Mouse (Mus musculus) MEL-GATA-1-ER (cell line): ENCODE data around the gene Ulk4.
A peak's percentile ranks its signal among the peaks of the same experiment; 100 is the strongest.

Experiments used
- DNase-seq: peaks from one replicate; pipeline ENCODE4 v3.0.0-alpha.2; 2012; ENCODE audit warnings: low read depth; ENCODE audit errors: extremely low read depth

Ulk4 gene

DNA sequence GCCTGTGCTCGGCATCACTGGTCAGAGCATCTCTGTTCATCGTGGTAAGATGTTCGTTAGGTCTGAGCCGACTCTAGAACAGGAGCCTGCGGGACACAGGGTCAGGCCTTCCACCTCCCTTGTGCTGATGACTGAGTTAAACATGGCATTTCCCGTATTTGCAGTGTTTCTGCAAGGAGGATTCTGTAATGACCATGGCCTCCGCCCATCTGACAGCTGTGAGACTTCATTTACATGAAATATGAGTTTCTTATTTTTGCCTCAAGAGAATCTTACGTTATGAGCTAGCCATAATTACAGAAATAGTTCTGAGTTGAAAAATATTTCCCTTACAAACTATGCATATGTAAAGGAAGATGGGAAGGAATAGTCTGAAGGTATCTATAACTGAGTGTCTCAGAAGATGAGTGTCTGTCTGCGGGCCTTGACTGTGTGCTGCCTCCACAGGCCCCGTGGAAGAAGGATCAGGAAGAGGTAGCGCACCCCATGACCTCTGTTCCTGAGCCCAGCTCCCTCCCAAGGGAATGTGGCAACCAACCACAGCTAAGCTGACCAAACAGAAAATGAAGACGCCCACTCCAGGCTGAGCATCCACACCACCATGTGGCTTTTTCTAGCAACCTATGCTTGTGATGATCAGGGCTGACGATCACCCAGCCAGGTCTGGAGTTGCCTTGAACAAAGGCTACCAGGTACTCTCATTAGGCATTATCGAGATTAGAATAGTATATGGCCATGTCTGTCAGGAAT is 212.2 kb downstream of the Ulk4 start:
- no peak for DNase-seq

DNA sequence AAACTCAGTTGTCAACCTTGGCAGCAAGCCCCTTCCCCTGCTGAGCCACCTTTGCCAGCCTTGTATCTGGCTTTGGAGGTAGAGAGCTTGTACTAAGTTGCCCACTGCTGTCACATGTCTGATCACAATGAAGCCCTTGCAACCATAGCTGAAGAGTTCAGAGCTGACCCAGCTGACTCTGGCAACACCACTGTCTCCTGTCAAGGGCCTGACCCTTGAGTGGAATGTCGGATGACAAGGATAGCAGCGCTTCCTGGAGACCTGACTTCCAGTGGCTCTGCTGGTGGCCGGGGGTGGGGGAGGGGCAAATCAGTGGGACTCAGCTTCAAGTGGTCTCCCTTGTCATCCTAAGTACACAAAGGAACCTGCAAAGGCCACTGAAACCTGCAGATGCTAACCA is 214.3 kb downstream of the Ulk4 start:
- DNase-seq, result no peak

DNA sequence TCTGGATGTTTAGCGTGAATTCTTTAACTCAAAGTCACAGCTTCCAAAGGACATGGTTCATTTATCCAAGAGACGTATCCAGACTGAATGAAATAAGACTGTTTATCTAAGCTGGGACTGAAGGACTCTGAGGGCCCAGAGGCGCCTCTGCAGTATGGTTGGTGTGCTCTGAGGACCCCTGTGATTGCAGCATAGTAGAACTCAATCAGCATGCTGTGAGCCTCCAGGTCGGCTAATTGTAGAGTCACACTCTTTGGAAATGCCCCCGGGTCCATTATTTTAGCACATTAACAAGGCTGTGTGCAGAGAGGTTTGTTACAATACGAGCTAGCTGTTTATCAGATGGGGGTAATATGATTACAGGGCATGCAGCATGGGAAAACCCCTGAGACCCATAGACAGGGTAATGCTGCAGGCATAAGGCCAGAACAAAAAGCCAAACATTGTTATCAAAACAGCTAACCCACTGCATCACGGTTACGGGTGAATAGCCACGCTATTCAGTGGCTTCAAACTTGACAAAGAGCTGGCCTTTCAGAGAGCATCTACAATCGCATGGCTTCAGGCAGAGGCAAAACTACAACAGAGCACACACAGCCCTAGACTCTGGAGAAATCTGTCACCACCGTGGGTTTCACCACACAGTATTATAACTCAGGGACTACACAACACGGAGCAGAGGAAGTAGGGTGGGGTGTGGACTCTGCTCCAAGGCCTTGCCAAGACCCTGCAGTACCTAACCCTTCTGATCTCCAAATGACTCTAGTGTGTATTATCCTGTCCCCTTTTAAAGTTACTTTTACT is 215.0 kb downstream of the Ulk4 start:
- no peak for DNase-seq

DNA sequence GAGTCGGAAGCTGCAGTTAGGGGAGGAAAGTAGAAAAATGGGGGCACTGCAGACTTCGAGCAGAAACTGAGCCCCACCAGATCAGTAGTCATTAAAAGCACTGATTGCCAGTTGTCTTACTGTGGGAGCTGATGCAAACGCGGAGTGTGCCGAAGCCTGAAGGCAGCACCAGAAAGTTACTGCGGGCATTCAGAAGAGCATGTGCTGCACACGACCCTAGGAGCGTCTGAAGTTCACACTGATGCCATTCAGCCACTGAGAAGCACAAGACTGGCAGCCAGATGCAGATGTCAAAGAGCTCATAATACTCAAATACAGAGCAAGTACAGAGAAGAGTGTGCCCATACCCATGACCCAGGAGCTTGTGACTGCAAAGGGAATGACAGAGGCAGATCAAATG is 216.7 kb downstream of the Ulk4 start:
- DNase-seq, result no peak

DNA sequence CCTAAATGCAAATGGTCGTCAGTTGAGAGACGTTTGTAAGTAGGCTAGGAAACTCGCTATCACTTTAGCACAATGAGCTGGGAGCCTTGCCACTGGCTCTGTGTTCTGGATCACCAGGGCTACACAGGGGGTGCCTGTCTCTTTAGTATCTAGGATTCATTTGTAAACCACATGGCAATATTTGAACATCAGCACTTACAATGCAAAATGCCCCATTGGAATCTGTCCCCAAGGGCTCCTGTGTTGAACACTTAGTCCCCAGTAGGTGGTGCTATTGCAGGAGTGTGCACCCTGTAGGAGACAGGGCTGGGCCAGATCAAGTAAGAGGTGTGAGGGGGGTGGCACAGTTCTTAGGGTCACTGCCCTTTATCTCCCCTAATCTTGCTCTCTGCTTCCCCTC is 217.7 kb downstream of the Ulk4 start:
- peak; percentile 20 for DNase-seq

DNA sequence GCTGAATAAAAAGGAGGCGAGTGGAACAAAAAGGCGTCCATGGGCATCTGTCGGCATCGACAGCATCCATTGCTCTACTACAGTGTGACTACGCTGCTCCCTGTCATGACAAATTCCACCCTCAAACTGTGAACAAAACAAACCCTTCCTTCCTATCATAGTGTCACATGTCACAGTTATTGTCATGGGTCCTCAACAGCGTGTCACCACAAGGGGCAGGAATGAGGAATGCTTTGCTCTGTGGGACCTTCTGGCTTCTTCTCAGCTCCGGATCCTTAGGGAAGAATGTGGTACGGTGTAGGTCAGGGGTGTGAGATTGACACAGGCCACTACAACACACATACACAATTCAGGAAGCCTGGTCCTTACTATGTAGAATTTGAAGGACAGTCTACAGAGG is 218.5 kb downstream of the Ulk4 start:
- no peak for DNase-seq

DNA sequence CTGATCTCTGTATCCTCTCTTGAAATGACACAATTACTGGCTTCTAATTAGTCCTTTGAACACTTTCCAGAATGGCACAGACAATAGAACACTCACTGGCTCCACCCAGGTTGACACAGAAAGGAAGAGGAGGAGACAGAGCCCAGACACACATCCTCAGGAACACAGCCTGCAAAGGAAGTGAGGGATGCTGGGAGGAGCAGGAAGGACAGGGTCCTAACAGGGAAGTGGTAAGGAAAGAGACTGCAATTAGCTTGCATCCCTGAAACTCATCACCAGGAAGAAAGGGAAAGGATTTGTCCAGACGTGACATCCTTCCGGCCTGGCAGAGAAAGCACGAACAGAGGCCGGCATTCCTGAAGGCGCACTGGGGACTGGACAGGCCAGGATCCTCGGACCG is 218.9 kb downstream of the Ulk4 start:
- no peak for DNase-seq

DNA sequence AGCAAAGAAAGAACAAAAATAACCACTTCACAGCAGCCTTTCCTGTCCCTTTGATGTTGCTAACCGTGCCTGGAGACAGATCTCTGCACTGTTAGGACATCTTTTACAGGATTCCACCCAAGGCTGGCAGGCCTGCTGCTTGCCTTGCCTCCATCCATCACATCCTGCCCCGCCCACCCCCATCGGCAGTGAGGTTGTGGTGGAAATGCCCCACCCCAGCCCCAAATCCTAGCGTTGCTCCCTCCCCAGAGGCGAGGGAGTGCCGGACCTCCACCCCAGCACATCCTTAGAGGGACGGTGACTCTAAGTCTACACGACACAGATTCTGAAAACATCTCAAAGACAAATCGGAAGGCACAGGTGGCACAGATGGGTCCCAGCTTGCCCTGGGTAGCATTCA is 219.6 kb downstream of the Ulk4 start:
- no peak for DNase-seq

DNA sequence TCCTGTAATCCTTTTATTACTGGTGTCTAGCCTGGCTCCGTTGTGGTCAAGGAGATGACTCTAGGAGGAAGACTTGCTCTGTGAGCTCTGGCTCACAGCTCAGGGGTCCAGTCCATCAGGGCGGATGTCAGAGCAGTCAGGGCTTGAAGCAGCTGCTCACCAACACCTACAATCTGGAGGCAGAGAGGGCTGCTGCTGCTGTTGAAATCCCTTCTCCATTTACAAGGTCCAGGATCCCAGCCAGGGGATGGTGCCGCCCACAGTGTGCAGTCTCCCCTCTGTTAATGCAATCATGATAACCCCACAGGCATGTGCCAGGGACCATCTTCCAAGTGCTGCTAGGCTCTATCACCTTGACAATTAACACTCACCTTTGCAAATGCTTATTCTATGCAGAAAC is 220.5 kb downstream of the Ulk4 start:
- no peak for DNase-seq

DNA sequence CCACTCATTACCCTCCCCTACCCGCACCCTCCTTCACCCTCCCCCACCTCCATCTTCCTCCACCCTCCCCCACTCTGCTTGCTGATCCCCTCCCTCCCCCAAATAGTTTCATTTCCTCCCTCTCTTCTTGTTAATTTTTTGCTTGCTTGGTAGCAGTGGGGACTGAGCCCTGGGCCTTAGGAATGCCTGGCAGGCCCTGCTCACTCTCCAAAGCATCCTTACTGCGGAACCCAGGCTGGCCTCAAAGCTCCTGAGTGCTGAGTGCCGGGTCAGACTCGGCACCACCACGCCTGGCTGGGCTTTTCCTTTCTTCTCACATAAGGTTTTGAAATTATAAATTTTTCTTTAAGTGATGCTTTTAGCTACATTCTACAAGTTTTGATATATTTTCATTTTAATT is 221.0 kb downstream of the Ulk4 start:
- DNase-seq, result no peak

DNA sequence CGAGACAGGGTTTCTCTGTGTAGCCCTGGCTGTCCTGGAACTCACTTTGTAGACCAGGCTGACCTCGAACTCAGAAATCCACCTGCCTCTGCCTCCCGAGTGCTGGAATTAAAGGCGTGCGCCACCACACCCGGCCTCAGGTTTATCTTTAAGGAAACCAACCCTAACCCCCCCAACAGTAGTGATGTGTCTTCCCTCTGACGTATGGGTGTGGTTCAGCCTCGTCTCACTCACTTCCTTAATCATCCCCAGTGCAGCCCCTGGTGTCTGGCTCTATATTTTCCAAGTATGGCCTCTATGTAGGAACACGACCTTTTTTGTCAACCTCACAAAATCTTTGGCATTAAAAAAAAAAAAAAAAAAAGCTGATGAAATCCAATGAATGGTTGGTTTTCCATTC is 231.3 kb downstream of the Ulk4 start:
- DNase-seq, result peak; percentile 68

DNA sequence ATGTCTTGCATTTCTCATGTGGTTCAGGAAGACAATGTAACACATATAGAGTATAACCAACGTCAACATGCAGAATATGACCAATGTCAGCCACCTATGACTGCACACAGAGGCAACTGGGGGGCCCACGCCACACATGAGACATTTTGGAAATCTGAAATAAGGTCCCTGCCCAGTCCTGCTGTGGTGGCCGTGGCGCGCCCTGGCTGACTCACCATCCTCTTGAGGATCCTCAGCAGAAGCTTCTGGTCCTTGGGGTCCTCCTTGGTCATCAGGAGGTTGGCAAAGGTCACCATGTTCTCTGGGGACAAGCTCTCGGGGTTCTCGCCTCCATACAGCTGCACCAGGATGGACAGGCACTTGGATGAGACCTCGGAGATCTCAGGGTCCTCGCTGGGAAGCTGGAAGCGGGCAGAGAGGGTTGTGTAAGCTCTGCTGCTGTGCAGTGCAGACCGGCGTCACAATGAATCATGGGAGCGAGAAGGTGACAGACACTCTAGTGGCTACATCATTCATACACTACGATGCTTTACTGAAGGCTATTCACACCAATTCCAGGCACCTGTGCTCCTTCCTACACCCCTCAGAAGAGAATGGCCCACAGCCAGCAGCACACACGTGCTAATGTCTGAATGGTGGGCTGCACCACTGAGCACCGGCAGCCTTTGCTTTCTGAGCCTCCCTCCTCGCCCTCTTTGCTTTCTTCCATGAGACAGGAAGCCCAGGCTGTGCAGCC is 232.4 kb downstream of the Ulk4 start:
- no peak for DNase-seq

DNA sequence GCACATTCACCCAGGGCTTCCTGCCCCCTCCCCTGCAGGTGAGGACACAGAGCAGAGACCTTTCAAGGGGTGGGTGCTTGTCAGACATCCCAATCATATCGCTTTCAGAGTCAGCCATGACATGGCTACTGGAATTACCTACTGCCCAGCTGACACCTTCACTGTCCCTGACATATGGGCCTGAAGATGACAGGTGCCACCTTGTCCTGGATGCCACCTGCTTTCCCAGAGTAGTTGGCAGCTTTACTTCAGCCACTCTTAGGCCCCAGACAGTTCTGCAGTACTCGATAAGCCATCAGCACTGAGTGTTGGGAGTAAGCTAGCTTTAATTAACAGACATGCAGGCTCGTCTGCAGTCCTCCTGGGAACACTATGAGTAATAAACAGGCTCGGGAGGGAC is 234.0 kb downstream of the Ulk4 start:
- no peak for DNase-seq

DNA sequence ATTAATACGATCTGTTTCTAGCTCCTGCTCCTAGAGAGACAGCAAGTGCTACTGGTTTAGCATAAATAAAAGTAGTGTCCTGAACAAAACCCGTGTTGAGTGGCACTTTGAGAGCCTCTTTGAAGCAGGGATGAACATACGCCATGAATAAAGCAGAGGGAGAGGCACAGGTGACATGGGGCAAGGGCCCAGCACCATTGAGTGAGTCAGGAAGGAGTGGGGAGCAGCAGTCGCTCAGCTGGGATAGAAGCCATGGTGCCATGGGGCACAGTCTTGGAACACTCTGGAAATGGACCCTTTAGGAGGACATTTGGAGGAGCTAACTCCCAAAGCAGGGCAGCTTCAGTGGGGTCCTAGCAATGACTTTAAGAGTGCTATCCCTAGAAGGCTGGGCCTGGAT is 238.6 kb downstream of the Ulk4 start:
- DNase-seq, result no peak

DNA sequence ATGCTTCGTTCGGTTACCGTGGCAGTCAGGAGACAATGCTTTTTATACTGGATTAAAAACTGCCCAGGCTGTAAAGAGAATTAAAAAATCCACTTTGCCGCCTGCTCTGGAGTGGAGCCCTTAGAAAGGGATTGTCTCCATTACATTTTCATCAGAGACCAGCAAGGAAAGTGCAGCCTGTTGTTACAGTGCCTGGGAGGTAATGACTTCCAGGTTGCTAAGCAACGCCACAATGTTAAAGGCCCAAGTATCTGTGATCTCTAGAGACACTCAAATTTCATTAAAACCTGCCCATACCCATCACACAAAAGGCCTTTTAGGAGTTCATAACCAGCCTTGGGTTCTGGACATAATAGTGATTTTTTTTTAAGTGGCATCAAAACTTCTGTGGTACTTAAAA is 239.0 kb downstream of the Ulk4 start:
- DNase-seq, result no peak

DNA sequence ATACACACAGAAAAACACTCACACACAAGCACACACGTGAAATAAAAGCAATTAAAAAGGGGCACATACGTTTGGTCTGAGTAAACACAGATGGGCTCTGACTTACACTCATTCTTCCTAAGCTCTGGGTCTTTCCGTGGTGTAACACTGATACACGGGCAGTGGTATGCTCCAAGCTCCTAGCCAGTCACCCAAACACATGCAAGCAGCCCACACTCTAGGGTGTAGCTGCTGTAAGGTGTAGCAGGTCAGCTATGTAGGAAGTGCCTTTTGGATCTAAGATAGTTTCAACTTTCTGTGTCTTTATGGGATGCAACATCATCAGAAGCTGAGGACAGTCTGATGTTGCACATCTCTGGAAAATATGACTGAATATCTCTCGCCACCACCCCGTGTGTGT is 241.7 kb downstream of the Ulk4 start:
- no peak for DNase-seq

DNA sequence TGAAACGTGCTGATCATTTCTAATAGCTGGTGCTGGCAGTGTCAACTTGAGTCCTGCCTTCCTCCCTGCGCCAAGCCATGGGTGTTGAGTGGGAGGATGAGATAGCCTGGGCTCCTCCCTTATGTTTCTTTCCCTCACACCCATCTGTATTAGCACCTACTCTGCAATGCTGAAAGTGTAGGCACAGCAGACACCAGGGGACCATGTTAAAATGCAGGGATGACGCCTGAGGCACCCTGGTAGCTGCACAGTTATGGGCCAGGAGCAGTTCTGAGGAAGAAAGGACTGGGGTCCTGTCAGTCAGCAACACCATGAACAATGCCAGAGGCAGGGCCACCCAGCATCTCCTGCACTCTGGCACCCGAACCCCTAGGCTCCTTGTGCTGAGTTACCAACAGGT is 243.4 kb downstream of the Ulk4 start:
- DNase-seq, result no peak

DNA sequence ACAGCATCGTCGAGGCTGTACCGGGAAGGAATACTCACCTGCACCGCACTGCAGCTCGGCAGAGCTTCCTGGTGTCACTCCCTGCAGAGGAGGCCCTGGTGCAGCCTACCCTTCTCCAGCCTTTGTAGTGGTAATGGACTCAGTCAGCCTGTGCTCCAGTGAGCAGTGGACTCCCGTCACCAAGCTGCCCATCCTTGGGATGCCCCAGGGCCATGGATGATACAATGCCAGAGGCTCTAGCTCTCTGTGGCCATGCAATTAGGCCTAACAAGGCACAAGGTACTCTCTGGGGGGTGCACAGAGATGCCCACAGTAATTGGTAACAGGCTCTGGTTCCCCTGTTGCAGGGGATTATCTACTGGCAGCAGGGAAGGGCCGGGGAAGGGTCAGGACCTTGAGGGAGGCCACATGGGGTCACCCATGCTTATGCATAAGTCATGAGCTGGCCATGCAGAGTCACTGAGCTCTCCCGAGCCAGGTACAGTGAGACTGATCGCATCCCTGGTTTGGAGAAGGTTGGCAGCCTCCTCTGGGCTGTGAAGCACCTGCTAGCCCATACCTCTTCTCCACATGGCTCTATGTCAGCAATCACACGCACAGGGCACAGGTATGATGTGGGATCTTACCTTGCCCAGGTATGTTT is 244.6 kb downstream of the Ulk4 start:
- no peak for DNase-seq

DNA sequence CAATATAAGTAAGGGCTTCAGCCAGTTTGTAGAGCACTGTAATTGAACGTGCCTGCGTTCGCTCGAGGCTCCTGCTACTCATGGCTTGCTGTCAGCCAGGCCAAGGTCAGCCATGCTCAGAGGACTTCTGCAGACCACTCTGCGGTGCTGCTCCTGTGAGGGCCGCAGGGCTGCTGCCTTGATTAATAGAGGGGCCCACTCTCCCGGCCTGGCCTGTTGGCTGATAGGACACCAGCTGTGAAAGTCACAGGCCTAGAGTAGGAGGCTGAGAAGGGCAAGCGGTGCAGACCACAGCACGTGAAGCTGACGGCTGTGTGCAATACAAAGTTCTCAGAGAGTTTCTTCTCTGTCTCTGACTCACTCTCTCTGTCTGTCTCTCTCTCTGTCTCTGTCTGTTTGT is 246.0 kb downstream of the Ulk4 start:
- no peak for DNase-seq

DNA sequence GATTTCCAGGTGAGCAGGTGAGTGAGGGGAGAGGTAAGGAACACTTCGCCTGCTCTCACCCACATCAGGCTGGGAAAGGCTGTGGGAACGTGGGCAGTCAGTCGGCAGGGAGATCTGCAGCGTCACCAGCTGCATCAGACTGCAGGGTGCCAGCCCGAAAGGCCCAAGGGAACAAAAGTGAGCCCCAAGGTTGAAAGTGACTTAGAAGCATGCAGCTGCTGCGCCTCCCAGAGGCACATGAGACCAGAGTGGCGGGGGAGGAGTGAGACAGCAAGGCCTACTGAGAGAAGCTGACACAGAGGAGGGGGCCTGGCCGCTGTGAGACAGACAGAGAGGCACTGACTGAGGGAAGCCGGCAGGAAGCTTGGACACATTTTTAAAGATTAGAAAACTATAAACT is 247.2 kb downstream of the Ulk4 start:
- no peak for DNase-seq

DNA sequence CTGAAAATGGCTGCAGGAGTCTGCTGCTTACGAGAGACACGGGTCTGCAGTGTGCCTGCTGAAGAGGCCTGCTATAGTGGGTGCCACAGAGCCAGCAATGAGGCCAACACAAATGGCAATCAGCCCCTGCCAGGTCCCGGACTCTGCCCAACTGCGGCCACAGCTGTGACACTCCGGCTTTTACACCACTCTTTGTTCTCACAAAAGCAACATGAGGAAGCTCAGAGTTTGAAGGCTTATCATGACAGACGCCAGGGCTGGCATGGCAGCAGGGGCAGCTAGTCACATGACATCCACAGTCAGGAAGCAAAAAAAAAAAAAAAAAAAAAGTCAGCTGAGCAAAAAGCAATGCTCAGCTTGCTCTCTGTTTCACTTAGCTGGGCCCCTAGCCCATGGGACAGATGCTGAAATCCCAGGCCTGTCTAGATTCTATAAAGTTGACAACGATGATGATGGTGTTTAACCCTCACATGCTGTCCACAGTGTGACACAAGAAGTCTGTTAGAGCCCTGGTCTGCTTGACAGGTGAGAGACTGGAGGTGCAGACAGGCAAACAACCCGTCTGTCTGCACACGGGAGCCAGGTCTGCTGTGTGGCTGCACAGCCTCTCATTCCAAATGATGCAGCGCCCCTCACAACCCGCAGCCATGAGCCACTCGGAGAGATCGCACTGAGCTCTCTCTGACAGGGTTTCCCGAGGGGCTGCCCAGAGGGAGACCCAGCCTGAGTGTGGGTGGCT is 253.3 kb downstream of the Ulk4 start:
- peak; percentile 39 for DNase-seq
